Mouse (Mus musculus) G1E (cell line): ENCODE measurements around the gene Rps8. TPM values are rescaled to one million over a fixed set of nuclear protein-coding genes. Genes with fewer than 3 reads are reported as not detected.

Experiments
- ATAC-seq: 2 replicates; pipeline ENCODE4 v1.8.0; 2016; ENCODE audit warnings: mild to moderate bottlenecking; ENCODE audit not compliant: insufficient number of reproducible peaks, poor library complexity, low FRiP score, severe bottlenecking; ENCODE audit errors: extremely low read depth
- DNase-seq: peaks from one replicate; pipeline ENCODE4 v3.0.0; 2012; ENCODE audit warnings: low spot score
- H3K27me3 ChIP-seq: 2 replicates; pipeline ENCODE4 v1.6.1; 2012; ENCODE audit warnings: mild to moderate bottlenecking, low read length, inconsistent platforms; ENCODE audit not compliant: insufficient read depth
- H3K36me3 ChIP-seq: replicated peaks from 2 replicates; pipeline ENCODE3; 2012; ENCODE audit warnings: mild to moderate bottlenecking, inconsistent platforms
- H3K4me1 ChIP-seq: 2 replicates; pipeline ENCODE4 v1.6.1; 2012; ENCODE audit warnings: low read depth, low read length, inconsistent platforms, mixed read lengths; ENCODE audit not compliant: insufficient read depth
- H3K4me3 ChIP-seq: 2 replicates; pipeline ENCODE4 v1.5.1; 2012; ENCODE audit warnings: low read depth, mild to moderate bottlenecking, inconsistent platforms, low read length, moderate library complexity, mixed read lengths
- H3K9me3 ChIP-seq: replicated peaks from 2 replicates; pipeline ENCODE4 v1.6.1; 2012; ENCODE audit warnings: inconsistent platforms
- CTCF ChIP-seq: IDR thresholded peaks from 2 replicates; pipeline ENCODE4 v1.5.1; 2012; ENCODE audit warnings: low read depth, low read length, inconsistent platforms, mixed read lengths
- GATA1 ChIP-seq: IDR thresholded peaks from 2 replicates; pipeline ENCODE4 v1.6.1; 2012; ENCODE audit warnings: borderline replicate concordance, low read length, inconsistent platforms, mixed read lengths
- GATA2 ChIP-seq: IDR thresholded peaks from 2 replicates; pipeline ENCODE4 v1.6.1; 2012; ENCODE audit warnings: low read depth, low read length, inconsistent platforms, borderline replicate concordance
- POLR2AphosphoS5 ChIP-seq: IDR thresholded peaks from 2 replicates; pipeline ENCODE4 v1.6.1; 2012; ENCODE audit warnings: low read depth, low read length, inconsistent platforms; ENCODE audit not compliant: insufficient replicate concordance
- TAL1 ChIP-seq: conservative IDR thresholded peaks from 2 replicates; pipeline ENCODE4 v1.6.1; 2012; ENCODE audit warnings: low read depth, low read length, inconsistent platforms, mixed read lengths
- polyA plus RNA-seq: library from polyadenylated mRNA; stranded (reverse); fragments of >175 nt; gene quantifications from 2 replicates; pipeline ENCODE4 v1.2.3, GENCODE M21; 2012
- total RNA-seq, 2 experiments: library from RNA; stranded (forward) in 1 of 2; stranded (reverse) in 1 of 2; fragments of 200-1000 nt in 1 of 2; fragments of >200 nt in 1 of 2; fragmentation: Nextera tagmentation in 1 of 2; gene quantifications; 2 replicates each; pipeline ENCODE4 v1.2.3; 2014 to 2017

The Rps8 gene
- total and polyA plus RNA-seq, 3 experiments, result 1,736 to 5,494 (median 2,089) TPM

- H3K4me1 ChIP-seq, result peaks cover 73% of the 10 kb centered on the region
Observed at GRCm38 (mm10) chr4:117123546-117124217, 32.4 kb downstream of the Rps8 start.

DNA sequence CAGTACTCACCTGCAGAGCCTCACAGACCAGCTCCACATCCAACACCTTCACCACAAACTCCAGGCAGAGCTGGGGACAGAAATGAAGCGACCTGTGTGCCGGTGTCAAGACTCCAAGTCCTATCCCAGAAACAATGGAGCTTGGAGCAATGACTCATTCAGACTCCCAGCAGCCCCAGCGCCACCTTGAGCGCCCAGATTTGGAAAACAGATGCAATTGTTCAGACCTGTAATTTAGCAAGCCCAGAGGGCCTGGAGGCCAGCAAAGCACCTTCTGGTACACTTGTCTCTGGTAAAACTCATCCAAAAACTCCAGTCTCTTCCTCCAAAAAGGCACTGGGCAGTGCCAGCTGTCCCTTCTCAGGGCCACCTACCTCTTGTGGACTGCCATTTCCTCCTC is 33.8 kb downstream of the Rps8 start:
- H3K4me1 ChIP-seq, result peaks cover 70% of the 10 kb centered on the region
- TF ChIP-seq CTCF (no peak), POLR2AphosphoS5 (no peak), TAL1 (no peak), GATA1 (no peak), GATA2 (no peak)
- no peak for ATAC-seq
- H3K9me3 ChIP-seq, result no peaks in the 10 kb centered on the region
- H3K36me3 ChIP-seq, result peaks cover 32% of the 10 kb centered on the region
- no peaks in the 10 kb centered on the region for H3K27me3 ChIP-seq
- no peak for DNase-seq
- H3K4me3 ChIP-seq, result no peak overlapping the region

More at GRCm38 (mm10) chr4:117123546-117124217, 32.4 kb downstream of the Rps8 start:
- H3K36me3 ChIP-seq, result peaks cover 33% of the 10 kb centered on the region
- ATAC-seq, result no peak
- no peaks in the 10 kb centered on the region for H3K9me3 ChIP-seq
- TF ChIP-seq CTCF (no peak), GATA2 (no peak), GATA1 (no peak), TAL1 (no peak), POLR2AphosphoS5 (no peak)
- no peak overlapping the region; the same call in 1 of the 2 replicates for H3K4me3 ChIP-seq
- no peaks in the 10 kb centered on the region for H3K27me3 ChIP-seq
- no peak for DNase-seq

DNA sequence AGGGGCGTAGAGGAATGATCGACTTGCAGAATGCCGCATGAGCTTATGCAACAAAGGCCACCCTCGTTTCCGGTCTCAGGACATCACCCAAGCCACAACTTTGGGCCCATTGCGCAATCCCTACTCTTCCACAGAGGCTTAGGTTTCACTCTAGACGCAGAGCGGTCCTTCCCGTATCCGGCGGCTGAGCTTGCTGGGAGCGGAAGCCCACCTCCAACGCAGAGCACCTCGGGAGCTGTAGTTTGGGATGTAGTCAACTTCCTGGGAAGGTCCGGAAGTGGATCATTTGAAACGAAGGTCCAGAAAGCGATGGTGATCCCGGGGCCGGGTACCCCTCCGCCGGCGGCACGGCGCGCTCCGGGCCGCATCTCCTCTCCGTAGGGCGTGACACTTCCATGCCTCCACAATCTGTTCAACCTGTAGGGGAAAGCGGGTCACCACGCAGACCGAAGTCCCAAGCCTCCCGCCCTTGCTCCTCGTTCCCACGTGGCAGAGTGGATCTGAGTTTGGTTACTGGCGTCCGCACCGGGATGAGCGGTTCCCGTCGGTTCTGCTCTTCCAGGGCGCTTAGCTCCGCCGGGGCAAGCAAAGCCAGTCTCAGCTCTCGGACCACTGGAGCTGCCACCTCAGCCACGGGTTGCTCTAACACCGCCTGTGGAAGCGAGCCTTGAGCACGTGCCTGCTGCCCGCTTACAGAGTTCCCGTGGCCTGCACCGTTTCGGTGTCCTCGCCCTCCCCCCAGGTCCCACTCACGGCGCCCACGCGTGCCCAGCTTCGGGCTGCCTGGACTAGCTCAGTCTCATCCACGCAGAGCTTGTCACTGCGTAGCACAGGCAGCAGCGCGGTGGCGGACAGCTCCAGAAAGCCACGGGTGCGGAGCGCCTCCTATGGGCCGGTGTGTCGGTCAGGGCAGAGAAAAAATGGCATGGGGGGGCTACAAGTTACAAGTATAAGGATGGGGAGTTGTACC is 35.3 kb downstream of the Rps8 start:
- peak; percentile 90 for DNase-seq
- peak; percentile 82 for ATAC-seq
- TF ChIP-seq GATA2 (no peak), TAL1 (no peak), POLR2AphosphoS5 (peak; percentile 14)

DNA sequence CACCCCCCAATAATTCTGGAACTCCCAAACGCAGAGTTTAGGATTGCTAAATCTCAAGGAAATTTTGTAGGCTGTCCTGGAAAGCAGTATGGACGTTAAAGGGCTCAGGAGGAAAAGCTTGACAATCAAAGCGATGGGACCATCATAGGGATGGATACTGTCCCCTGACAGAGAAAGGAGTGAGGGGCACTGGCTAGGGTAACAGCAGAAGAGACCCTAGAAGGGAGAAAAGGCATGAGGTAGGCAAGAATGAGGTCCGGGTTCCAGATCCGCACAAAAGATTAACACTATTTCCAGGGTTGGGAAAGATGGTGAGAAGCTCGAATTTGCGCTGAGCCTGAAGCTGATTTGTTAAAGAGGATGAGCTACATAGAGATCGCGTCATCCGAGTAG is 36.0 kb downstream of the Rps8 start:
- Histone ChIP-seq H3K9me3 (no peaks in the 10 kb centered on the region), H3K27me3 (no peaks in the 10 kb centered on the region), H3K4me1 (peaks cover 48% of the 10 kb centered on the region), H3K36me3 (peaks cover 30% of the 10 kb centered on the region), H3K4me3 (peak overlapping the region; percentile 84)
- DNase-seq, result no peak
- no peak for ATAC-seq
- TF ChIP-seq CTCF (no peak), TAL1 (no peak)

More for the DNA sequence above, 35.3 kb downstream of the Rps8 start:
- H3K27me3 ChIP-seq, result no peaks in the 10 kb centered on the region
- H3K4me3 ChIP-seq, result peak overlapping the region; percentile 84
- H3K9me3 ChIP-seq, result no peaks in the 10 kb centered on the region
- H3K4me1 ChIP-seq, result peaks cover 55% of the 10 kb centered on the region
- H3K36me3 ChIP-seq, result peaks cover 30% of the 10 kb centered on the region

DNA sequence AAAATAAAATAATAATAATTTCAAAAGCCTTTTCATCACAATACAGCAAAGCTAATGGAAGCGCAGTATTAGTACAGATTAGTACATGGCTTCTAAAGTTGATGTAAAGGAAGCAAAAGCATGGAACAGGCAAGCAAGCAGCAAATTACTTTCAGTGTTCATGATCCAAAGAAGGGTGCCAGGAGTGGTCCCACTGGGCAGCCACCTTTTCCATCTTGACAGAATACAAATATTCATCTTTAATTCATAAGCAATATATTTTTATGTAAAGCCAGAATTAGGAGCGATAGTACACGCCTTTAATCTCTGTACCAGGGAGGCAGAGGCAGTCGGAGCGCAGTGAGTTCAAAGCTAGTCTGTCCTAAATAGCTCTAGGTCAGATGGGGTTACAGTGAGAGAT is 36.4 kb downstream of the Rps8 start:
- Histone ChIP-seq H3K9me3 (no peaks in the 10 kb centered on the region), H3K27me3 (no peaks in the 10 kb centered on the region), H3K36me3 (peaks cover 30% of the 10 kb centered on the region), H3K4me3 (peak overlapping the region; percentile 84), H3K4me1 (peaks cover 44% of the 10 kb centered on the region)
- no peak for DNase-seq
- no peak for ATAC-seq
- no peak for TF ChIP-seq GATA1
- no peak for TF ChIP-seq CTCF
- no peak for TF ChIP-seq GATA2
- TF ChIP-seq POLR2AphosphoS5, result no peak
- TF ChIP-seq TAL1, result no peak

GRCm38 (mm10) chr4:117117931-117118330 is 38.1 kb downstream of the Rps8 start:
- Histone ChIP-seq H3K4me3 (no peak overlapping the region), H3K9me3 (no peaks in the 10 kb centered on the region), H3K36me3 (peaks cover 30% of the 10 kb centered on the region), H3K4me1 (peaks cover 29% of the 10 kb centered on the region), H3K27me3 (0 out of 2 replicates have a peak, but pooled peaks cover 8% of the 10 kb centered on the region)
- DNase-seq, result no peak
- ATAC-seq, result no peak
- TF ChIP-seq POLR2AphosphoS5 (no peak), TAL1 (no peak), GATA2 (no peak), GATA1 (no peak), CTCF (no peak)
